Mouse (Mus musculus) CH12.LX (cell line): Measurements from ENCODE around the gene Gm37240. TPM values are rescaled to one million over a fixed set of nuclear protein-coding genes. Genes with fewer than 3 reads are reported as not detected.

Source experiments
- DNase-seq: peaks from one replicate; pipeline ENCODE4 v3.0.0-alpha.2; 2013; ENCODE audit errors: extremely low read depth
- H3K27ac ChIP-seq: 2 replicates; pipeline ENCODE4 v1.5.1; 2012; ENCODE audit warnings: low read depth, mild to moderate bottlenecking, control low read depth, moderate library complexity; ENCODE audit not compliant: insufficient read depth
- H3K27me3 ChIP-seq: replicated peaks from 2 replicates; pipeline ENCODE3; 2012; ENCODE audit warnings: inconsistent platforms
- H3K36me3 ChIP-seq, 2 experiments: replicated peaks in 1 of 2; 2 replicates each; pipeline versions ENCODE3 to v1.6.1; 2012; ENCODE audit warnings: inconsistent platforms in 1 of 2, low read length in 1 of 2, mild to moderate bottlenecking in 1 of 2, mixed read lengths in 1 of 2, moderate library complexity in 1 of 2; ENCODE audit not compliant: control insufficient read depth in 1 of 2, insufficient read depth in 1 of 2
- H3K4me1 ChIP-seq, 2 experiments: 2 replicates each; pipeline ENCODE4 v1.6.1; 2012; ENCODE audit warnings: inconsistent platforms in 1 of 2, moderate library complexity in 1 of 2; ENCODE audit not compliant: insufficient read depth in 2 of 2, control insufficient read depth in 1 of 2
- H3K4me2 ChIP-seq: 2 replicates; pipeline ENCODE4 v1.6.1; 2012; ENCODE audit warnings: low read depth, mild to moderate bottlenecking, control low read depth; ENCODE audit not compliant: poor library complexity, insufficient read depth, severe bottlenecking
- H3K4me3 ChIP-seq, 3 experiments: fragments of 150-350 bp in 1 of 3; sonication (generic) in 1 of 3; replicated peaks in 1 of 3; 2 replicates each; pipeline versions ENCODE3 to v1.5.1; 2011 to 2012; ENCODE audit warnings: low read depth in 2 of 3, low read length in 2 of 3, mild to moderate bottlenecking in 2 of 3, moderate library complexity in 2 of 3, control low read depth in 1 of 3, improper control_type of control experiment in 1 of 3, inconsistent platforms in 1 of 3, mixed read lengths in 1 of 3; ENCODE audit not compliant: poor library complexity in 1 of 3
- H3K79me2 ChIP-seq: replicated peaks from 2 replicates; pipeline ENCODE4 v1.6.1; 2012; ENCODE audit warnings: mild to moderate bottlenecking, moderate library complexity; ENCODE audit not compliant: control insufficient read depth, poor library complexity, insufficient read depth, severe bottlenecking; ENCODE audit errors: extremely low read depth
- H3K9ac ChIP-seq: 2 replicates; pipeline ENCODE4 v1.6.1; 2012; ENCODE audit warnings: low read depth, mild to moderate bottlenecking, control low read depth, moderate library complexity; ENCODE audit not compliant: insufficient read depth
- H3K9me3 ChIP-seq: replicated peaks from 2 replicates; pipeline ENCODE3; 2012; ENCODE audit warnings: low read length, inconsistent platforms, mixed read lengths
- ETS1 ChIP-seq: conservative IDR thresholded peaks from 2 replicates; pipeline ENCODE4 v1.6.1; 2012; ENCODE audit warnings: low read depth, mild to moderate bottlenecking, inconsistent platforms, low read length, improper control_type of control experiment, moderate library complexity
- IRF4 ChIP-seq: IDR thresholded peaks from 2 replicates; pipeline ENCODE4 v1.6.1; 2014; ENCODE audit warnings: low read depth, mild to moderate bottlenecking, inconsistent platforms, low read length, improper control_type of control experiment
- JUN ChIP-seq: IDR thresholded peaks from 2 replicates; pipeline ENCODE4 v1.6.1; 2011; ENCODE audit warnings: low read depth, mild to moderate bottlenecking, low read length, improper control_type of control experiment, moderate library complexity; ENCODE audit not compliant: insufficient read depth
- KAT2A ChIP-seq: IDR thresholded peaks from 2 replicates; pipeline ENCODE4 v1.6.1; 2012; ENCODE audit warnings: low read length, improper control_type of control experiment, inconsistent platforms; ENCODE audit not compliant: insufficient replicate concordance
- MAFK ChIP-seq: IDR thresholded peaks from 2 replicates; pipeline ENCODE4 v1.6.1; 2011; ENCODE audit warnings: low read length, improper control_type of control experiment; ENCODE audit not compliant: insufficient replicate concordance
- MAX ChIP-seq: IDR thresholded peaks from 2 replicates; pipeline ENCODE4 v1.6.1; 2011; ENCODE audit warnings: low read length, improper control_type of control experiment
- MAZ ChIP-seq: IDR thresholded peaks from 2 replicates; pipeline ENCODE4 v1.6.1; 2012; ENCODE audit warnings: low read depth, mild to moderate bottlenecking, inconsistent platforms, low read length, improper control_type of control experiment, moderate library complexity
- MXI1 ChIP-seq: IDR thresholded peaks from 2 replicates; pipeline ENCODE4 v1.6.1; 2011; ENCODE audit warnings: mild to moderate bottlenecking, low read depth, low read length, improper control_type of control experiment
- NRF1 ChIP-seq: IDR thresholded peaks from 2 replicates; pipeline ENCODE4 v1.6.1; 2014; ENCODE audit warnings: low read depth, mild to moderate bottlenecking, inconsistent platforms, low read length, improper control_type of control experiment, moderate library complexity
- RAD21 ChIP-seq: IDR thresholded peaks from 2 replicates; pipeline ENCODE4 v1.6.1; 2011; ENCODE audit warnings: low read depth, mild to moderate bottlenecking, low read length, improper control_type of control experiment, moderate library complexity
- TBP ChIP-seq: conservative IDR thresholded peaks from 2 replicates; pipeline ENCODE4 v1.6.1; 2011; ENCODE audit warnings: low read depth, low read length, improper control_type of control experiment
- USF2 ChIP-seq: conservative IDR thresholded peaks from 2 replicates; pipeline ENCODE4 v1.6.1; 2011; ENCODE audit warnings: low read depth, low read length, improper control_type of control experiment
- ZKSCAN1 ChIP-seq: IDR thresholded peaks from 2 replicates; pipeline ENCODE4 v1.6.1; 2012; ENCODE audit warnings: low read depth, inconsistent platforms, low read length, improper control_type of control experiment, borderline replicate concordance
- ZMIZ1 ChIP-seq: IDR thresholded peaks from 2 replicates; pipeline ENCODE4 v1.6.1; 2012; ENCODE audit warnings: low read depth, mild to moderate bottlenecking, inconsistent platforms, low read length, improper control_type of control experiment
- dilution Hi-C: fragments of 300-500 bp; cut with MboI; formaldehyde crosslinking; loops from 2 replicates; pipeline ENCODE4 v1.14.3; 2020; ENCODE audit warnings: low sequenced_read_pairs; ENCODE audit not compliant: extremely low pct_unique_long_range_greater_than_20kb, extremely low pct_ligation_motif_present
- in situ Hi-C: fragments of 300-500 bp; cut with MboI; formaldehyde crosslinking; loops from 3 replicates; pipeline ENCODE4 v1.14.3; 2019; ENCODE audit warnings: low sequenced_read_pairs, low pct_ligation_motif_present, low pct_unique_long_range_greater_than_20kb, mixed read lengths
- polyA plus RNA-seq: library from polyadenylated mRNA; unstranded; fragments of >175 nt; gene quantifications from 2 replicates; pipeline ENCODE4 v1.2.1, GENCODE M21; 2012; ENCODE audit warnings: low read depth; ENCODE audit not compliant: insufficient read length
- total RNA-seq, 2 experiments: library from RNA; depleted of rRNA; stranded (reverse); fragments of 300-350 nt in 1 of 2; fragments of >200 nt in 1 of 2; gene quantifications; 2 replicates each; pipeline ENCODE4 v1.2.3; 2012 to 2014

Gm37240 gene
- total and polyA plus RNA-seq, 3 experiments = 0.08 to 0.19 (median 0.14) TPM

GRCm38 (mm10) chr3:84867991-84868390 is 1019.3 kb downstream of the Gm37240 start:
- dilution Hi-C loops = no loop called here
- Histone ChIP-seq H3K9me3 (no peaks in the 10 kb centered on the region), H3K4me2 (no peak overlapping the region), H3K4me3 (no peak overlapping the region), H3K27me3 (no peaks in the 10 kb centered on the region), H3K4me1 (peaks cover 0 to 39% of the 10 kb centered on the region in 2 experiments; a peak in 2 of 4 replicates), H3K9ac (no peak overlapping the region), H3K79me2 (no peaks in the 10 kb centered on the region), H3K27ac (no peak overlapping the region), H3K36me3 (peaks cover 8 to 50% of the 10 kb centered on the region in 2 experiments)
- in situ Hi-C loops = no loop called here
- no peak for TF ChIP-seq ETS1
- TF ChIP-seq NRF1 = no peak
- TF ChIP-seq JUN = no peak
- TF ChIP-seq TBP = no peak
- TF ChIP-seq MAZ = no peak
- DNase-seq = no peak

GRCm38 (mm10) chr3:84867434-84867975 is 1019.8 kb downstream of the Gm37240 start:
- Histone ChIP-seq H3K79me2 (no peaks in the 10 kb centered on the region), H3K4me3 (no peak overlapping the region), H3K27ac (no peak overlapping the region), H3K9ac (no peak overlapping the region), H3K4me1 (peaks cover 0 to 39% of the 10 kb centered on the region in 2 experiments; a peak in 2 of 4 replicates), H3K36me3 (peaks cover 8 to 47% of the 10 kb centered on the region in 2 experiments), H3K4me2 (no peak overlapping the region), H3K27me3 (no peaks in the 10 kb centered on the region), H3K9me3 (no peaks in the 10 kb centered on the region)
- in situ Hi-C loops (no loop called here), dilution Hi-C loops (no loop called here)
- DNase-seq = no peak
- TF ChIP-seq TBP = no peak
- no peak for TF ChIP-seq MXI1
- TF ChIP-seq IRF4 = no peak
- TF ChIP-seq ZMIZ1 = no peak
- no peak for TF ChIP-seq USF2
- TF ChIP-seq ETS1 = no peak
- TF ChIP-seq ZKSCAN1 = no peak
- TF ChIP-seq RAD21 = no peak

GRCm38 (mm10) chr3:84866866-84867265 is 1020.5 kb downstream of the Gm37240 start:
- Histone ChIP-seq H3K4me1 (peaks cover 0 to 39% of the 10 kb centered on the region in 2 experiments; a peak in 2 of 4 replicates), H3K4me2 (no peak overlapping the region), H3K36me3 (peaks cover 8 to 45% of the 10 kb centered on the region in 2 experiments), H3K27me3 (no peaks in the 10 kb centered on the region), H3K27ac (no peak overlapping the region), H3K4me3 (no peak overlapping the region), H3K9ac (no peak overlapping the region), H3K9me3 (no peaks in the 10 kb centered on the region), H3K79me2 (0 out of 2 replicates have a peak, but pooled peaks cover under 1% of the 10 kb centered on the region)
- in situ Hi-C loops = no loop called here
- no peak for DNase-seq
- TF ChIP-seq KAT2A (no peak), MAFK (no peak), MAX (no peak), RAD21 (no peak), TBP (no peak)
- dilution Hi-C loops = no loop called here
